Mouse (Mus musculus): Measurements from ENCODE around the gene Gm6993.

GRCm38 (mm10) chr12:31235018-31235417 is 5.6 kb upstream of the Gm6993 start:
- TF ChIP-seq GATA1 (IDR thresholded peaks at IDR 0.05; ENCODE audit: low read length) (no peak), TAL1 (IDR thresholded peaks at IDR 0.05; ENCODE audit: low read length) (no peak)
